In the genomic region with DNA sequence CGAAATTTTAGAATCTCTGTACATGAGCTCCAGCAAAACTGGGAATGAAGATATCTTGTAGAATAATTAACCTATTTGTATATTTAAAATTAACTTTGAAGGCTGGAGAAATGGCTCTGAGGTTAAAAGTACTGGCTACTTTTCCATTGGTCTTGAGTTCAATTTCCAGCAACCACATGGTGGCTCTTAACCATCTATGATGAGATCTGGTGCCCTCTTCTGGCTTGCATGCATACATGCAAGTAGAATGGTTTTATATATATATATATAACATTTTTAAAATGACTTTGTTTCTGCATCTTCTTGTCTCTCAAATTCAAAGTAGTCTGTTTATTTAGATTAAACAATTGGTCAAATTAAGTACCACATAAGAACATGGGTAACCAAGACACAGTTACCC, we compare ENCODE assay signal across 33 mouse cellular contexts.
DNase-seq lines count a peak whose midpoint lies in the region; ATAC-seq and TF ChIP-seq lines count a peak whose summit lies in the region.
"Had no signal": no experiment of that assay in that cellular context is flagged by ENCODE, and none has a peak within 500 bp of the region (broad histone marks: within the 10 kb centered on the region; RNA-seq: fewer than 3 reads in every experiment).

No protein-coding gene starts in this region.

- POLR2A ChIA-PET in Patski (lab: Charles Lee): no interaction called here

- H3K4me2 ChIP-seq in liver, embryonic 14.5 days (ENCODE audit: low read depth): no peak overlapping the region
- no peak overlapping the region for H3K4me2 ChIP-seq in liver, embryonic 12.5 days
- no peak overlapping the region for H3K4me2 ChIP-seq in stomach, postnatal 0 days (replicated peaks; ENCODE audit: low read depth)
- H3K4me2 ChIP-seq: forebrain, embryonic 13.5 days; heart, embryonic 15.5 days; hindbrain, embryonic 12.5 days; kidney, embryonic 15.5 days; limb, embryonic 12.5 days had no signal

- TF ChIP-seq EP300 in liver, embryonic 14.5 days (IDR thresholded peaks at IDR 0.05; ENCODE audit: low read depth): no peak
- no peak for TF ChIP-seq EP300 in stomach, postnatal 0 days (optimal IDR thresholded peaks at IDR 0.05)

- no peak for ATAC-seq in liver, embryonic 14.5 days (ENCODE audit: insufficient read depth)
- ATAC-seq in liver, embryonic 12.5 days: no peak
- ATAC-seq in Patski: no peak
- no peak for ATAC-seq in stomach, postnatal 0 days (ENCODE audit: low FRiP score, low TSS enrichment)
- ATAC-seq: activated CD4-positive, CD25-positive, alpha-beta regulatory T cell, adult 4 months; forebrain, embryonic 13.5 days had no signal

- no peak overlapping the region for H3K9ac ChIP-seq in liver, embryonic 14.5 days (replicated peaks)
- H3K9ac ChIP-seq in liver, embryonic 12.5 days: no peak overlapping the region
- no peak overlapping the region for H3K9ac ChIP-seq in stomach, postnatal 0 days (ENCODE audit: low read length)
- H3K9ac ChIP-seq: forebrain, embryonic 13.5 days; heart, embryonic 15.5 days; hindbrain, embryonic 12.5 days; kidney, embryonic 15.5 days; limb, embryonic 12.5 days had no signal

- H3K36me3 ChIP-seq in liver, embryonic 14.5 days (replicated peaks; ENCODE audit: control insufficient read depth, insufficient read depth, low read depth): no peaks in the 10 kb centered on the region
- H3K36me3 ChIP-seq in liver, embryonic 12.5 days: no peaks in the 10 kb centered on the region
- no peaks in the 10 kb centered on the region for H3K36me3 ChIP-seq in stomach, postnatal 0 days (ENCODE audit: control insufficient read depth, insufficient read depth, low read length)
- H3K36me3 ChIP-seq: heart, embryonic 10.5 days; heart, embryonic 15.5 days; hindbrain, embryonic 12.5 days; kidney, embryonic 15.5 days; limb, embryonic 12.5 days had no signal

- H3K27ac ChIP-seq in liver, embryonic 14.5 days: no peak overlapping the region
- no peak overlapping the region for H3K27ac ChIP-seq in liver, embryonic 12.5 days
- no peak overlapping the region for H3K27ac ChIP-seq in stomach, postnatal 0 days (replicated peaks)
- H3K27ac ChIP-seq: forebrain, embryonic 13.5 days; heart, embryonic 10.5 days; heart, embryonic 15.5 days; hindbrain, embryonic 12.5 days; kidney, embryonic 15.5 days; limb, embryonic 12.5 days; macrophage had no signal

- no peaks in the 10 kb centered on the region for H3K4me1 ChIP-seq in liver, embryonic 14.5 days (replicated peaks; ENCODE audit: control insufficient read depth in 2 of 2, insufficient read depth in 2 of 2, low read length in 1 of 2)
- H3K4me1 ChIP-seq in liver, embryonic 12.5 days: no peaks in the 10 kb centered on the region
- no peaks in the 10 kb centered on the region for H3K4me1 ChIP-seq in stomach, postnatal 0 days (replicated peaks; ENCODE audit: control insufficient read depth, insufficient read depth)
- H3K4me1 ChIP-seq: heart, embryonic 10.5 days; heart, embryonic 15.5 days; kidney, embryonic 15.5 days; limb, embryonic 12.5 days had no signal

- H3K4me3 ChIP-seq in liver, embryonic 14.5 days (ENCODE audit: insufficient read depth in 1 of 2, low read depth in 2 of 2, low read length in 2 of 2): no peak overlapping the region
- no peak overlapping the region for H3K4me3 ChIP-seq in liver, embryonic 12.5 days
- H3K4me3 ChIP-seq in stomach, postnatal 0 days (ENCODE audit: low read depth, low read length): no peak overlapping the region
- H3K4me3 ChIP-seq: forebrain, embryonic 13.5 days; heart, embryonic 10.5 days; heart, embryonic 15.5 days; hindbrain, embryonic 12.5 days; kidney, embryonic 15.5 days; limb, embryonic 12.5 days had no signal

- TF ChIP-seq CTCF in liver, embryonic 14.5 days (IDR thresholded peaks at IDR 0.05; ENCODE audit: low read depth): peak; percentile 3; the same call in 1 of the 2 replicates
- peak; percentile 29 for TF ChIP-seq CTCF in Patski (IDR thresholded peaks at IDR 0.05)
- peak; percentile 26; the same call in 1 of the 2 replicates for TF ChIP-seq CTCF in stomach, postnatal 0 days (IDR thresholded peaks at IDR 0.05; ENCODE audit: low read depth)

- DNase-seq in liver, embryonic 14.5 days (ENCODE audit: low read depth in 3 of 3, low spot score in 3 of 3): no peak
- peak; percentile 55 for DNase-seq in ES-CJ7 (ENCODE audit: low read depth, low spot score)
- no peak for DNase-seq in Patski (ENCODE audit: low read depth, low spot score)
- DNase-seq in stomach, postnatal 0 days (ENCODE audit: low spot score): no peak
- DNase-seq in ovary, adult 18-20 months (ENCODE audit: low spot score): no peak
- DNase-seq in frontal cortex, adult 2 months (ENCODE audit: extremely low spot score in 1 of 2, low spot score in 1 of 2): no peak
- no peak for DNase-seq in embryo, embryonic 10 days (ENCODE audit: low spot score)
- DNase-seq: adrenal gland, adult 2 months; adrenal gland, postnatal 36 days; B cell, adult 2 months; cerebellum, adult 2 months; cerebellum, postnatal 25 days; gastrocnemius, postnatal 14 days; heart, adult 11 months; heart, postnatal 36 days; kidney, adult 18-20 months; kidney, postnatal 4 days; lung, adult 2 months; lung, postnatal 10 days; midbrain, embryonic 14.5 days; retina, postnatal 1 day; right cerebral cortex, postnatal 14 days; thymus, adult 18-20 months; thymus, postnatal 25 days had no signal

- in situ Hi-C loops in Patski (cut with MboI; ENCODE audit: low pct_unique_long_range_greater_than_20kb): no loop called here

- CTCF ChIA-PET in Patski (lab: Charles Lee): no interaction called here

- WGBS in liver, embryonic 14.5 days (ENCODE audit: insufficient replicate concordance): 67% methylated on average over 1 of the region's 1 CpGs
- 61% methylated on average over 1 of the region's 1 CpGs for WGBS in liver, embryonic 12.5 days (ENCODE audit: insufficient replicate concordance)
- 96% methylated on average over 1 of the region's 1 CpGs for WGBS in stomach, postnatal 0 days

- no peaks in the 10 kb centered on the region for H3K27me3 ChIP-seq in liver, embryonic 14.5 days (ENCODE audit: control insufficient read depth, insufficient read depth, low read length)
- no peaks in the 10 kb centered on the region for H3K27me3 ChIP-seq in liver, embryonic 12.5 days (replicated peaks)
- H3K27me3 ChIP-seq in Patski: no peaks in the 10 kb centered on the region
- no peaks in the 10 kb centered on the region for H3K27me3 ChIP-seq in stomach, postnatal 0 days (ENCODE audit: control insufficient read depth, insufficient read depth, low read length)
- H3K27me3 ChIP-seq: forebrain, embryonic 13.5 days; heart, embryonic 15.5 days; kidney, embryonic 15.5 days; limb, embryonic 12.5 days had no signal

- H3K9me3 ChIP-seq in liver, embryonic 14.5 days (ENCODE audit: control insufficient read depth, low read length): no peaks in the 10 kb centered on the region
- no peaks in the 10 kb centered on the region for H3K9me3 ChIP-seq in liver, embryonic 12.5 days (replicated peaks)
- no peaks in the 10 kb centered on the region for H3K9me3 ChIP-seq in stomach, postnatal 0 days (ENCODE audit: control insufficient read depth, low read length)
- H3K9me3 ChIP-seq: forebrain, embryonic 13.5 days; heart, embryonic 10.5 days; heart, embryonic 15.5 days; hindbrain, embryonic 12.5 days; kidney, embryonic 15.5 days; limb, embryonic 12.5 days had no signal
